Mouse (Mus musculus): ENCODE results near the gene Gm28042.

DNA sequence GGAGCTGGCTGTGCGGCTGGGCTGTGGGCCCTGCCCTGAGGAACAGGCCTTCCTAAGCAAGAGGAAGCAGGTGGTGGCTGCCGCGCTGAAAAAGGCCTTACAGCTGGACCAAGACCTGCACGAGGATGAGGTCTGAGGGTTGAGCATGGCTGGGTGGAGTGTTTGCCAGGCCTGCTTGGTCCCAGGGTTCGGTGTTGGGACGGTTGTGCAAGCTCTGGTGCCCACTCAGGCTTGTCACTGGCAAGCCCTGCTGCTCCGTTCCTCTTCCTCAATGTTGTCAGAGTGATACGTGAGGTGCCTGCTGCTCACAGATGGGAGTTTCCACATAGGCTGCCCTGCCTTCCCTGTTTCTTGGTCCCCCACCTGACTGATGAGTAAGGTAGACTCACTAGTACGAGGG lies 10.5 kb downstream of the Gm28042 start:
- TF ChIP-seq POLR2A (IDR thresholded peaks at IDR 0.05; ENCODE audit: low read depth, low read length) (no peak), CTCF (IDR thresholded peaks at IDR 0.05; ENCODE audit: borderline replicate concordance, insufficient read depth, low read length) (no peak)

Data from embryonic fibroblast, embryonic 13.5 days (primary cell).